Mouse (Mus musculus): ENCODE results near the gene Mcemp1. TPM values are rescaled to one million over a fixed set of nuclear protein-coding genes. Genes with fewer than 3 reads are reported as not detected.

Gene Mcemp1
- 0.32 and 0.35 TPM in 2 replicates for polyA plus RNA-seq (2012; rRNA removed)

DNA sequence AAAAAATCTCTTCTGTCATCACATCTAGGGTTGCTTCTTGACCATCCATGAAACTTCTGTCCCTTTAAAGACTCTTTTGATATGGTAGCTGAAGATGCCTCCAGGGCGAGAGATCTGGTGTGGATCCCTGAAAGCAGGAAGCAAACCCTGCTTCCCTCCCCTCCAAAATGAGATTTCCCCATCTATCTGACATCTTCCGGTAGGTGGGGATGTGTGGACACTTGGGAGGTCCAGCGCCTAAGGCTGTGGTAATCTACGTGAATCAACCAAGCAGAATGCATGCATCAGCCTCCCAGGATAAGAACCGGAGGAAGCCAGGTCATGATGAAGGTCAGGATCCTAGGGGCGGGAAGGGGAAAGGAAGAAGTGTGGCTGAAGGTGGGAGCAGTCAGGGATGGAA is at the start of gene Mcemp1:
Gene Mcemp1, plus strand, starts transcription at position 248 of the 400 bp plus-strand sequence.

GRCm38 (mm10) chr8:3621199-3621970 is 44.2 kb upstream of the Mcemp1 start, which contains the start of the genes Xab2 and Pet100:
Gene Xab2 (minus strand): TSS chr8:3621316.
Gene Pet100 (plus strand): TSS chr8:3621548.

DNA sequence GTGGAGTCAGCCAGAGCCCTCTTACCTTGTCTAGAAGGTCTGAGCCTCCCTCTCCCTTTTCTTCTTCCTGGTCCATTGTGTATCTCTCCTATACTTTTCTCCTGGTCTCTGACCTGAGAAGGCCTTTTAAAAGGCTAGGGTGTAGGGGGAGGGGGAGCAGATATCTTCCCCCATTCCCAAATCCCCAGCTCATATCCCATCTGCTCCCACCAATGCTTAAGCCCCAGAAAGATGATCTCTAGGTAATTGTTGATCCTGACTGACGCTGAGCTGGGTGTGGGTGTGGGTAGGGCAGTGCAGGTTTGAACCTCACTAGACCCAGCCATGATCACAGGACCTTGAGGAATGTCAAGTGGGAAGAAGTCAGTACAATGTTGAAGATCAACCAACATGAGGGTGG is 40.1 kb upstream of the Mcemp1 start, which contains the start of gene Pcp2:
Gene Pcp2, minus strand, starts transcription at position 101 of the 400 bp plus-strand sequence.

DNA sequence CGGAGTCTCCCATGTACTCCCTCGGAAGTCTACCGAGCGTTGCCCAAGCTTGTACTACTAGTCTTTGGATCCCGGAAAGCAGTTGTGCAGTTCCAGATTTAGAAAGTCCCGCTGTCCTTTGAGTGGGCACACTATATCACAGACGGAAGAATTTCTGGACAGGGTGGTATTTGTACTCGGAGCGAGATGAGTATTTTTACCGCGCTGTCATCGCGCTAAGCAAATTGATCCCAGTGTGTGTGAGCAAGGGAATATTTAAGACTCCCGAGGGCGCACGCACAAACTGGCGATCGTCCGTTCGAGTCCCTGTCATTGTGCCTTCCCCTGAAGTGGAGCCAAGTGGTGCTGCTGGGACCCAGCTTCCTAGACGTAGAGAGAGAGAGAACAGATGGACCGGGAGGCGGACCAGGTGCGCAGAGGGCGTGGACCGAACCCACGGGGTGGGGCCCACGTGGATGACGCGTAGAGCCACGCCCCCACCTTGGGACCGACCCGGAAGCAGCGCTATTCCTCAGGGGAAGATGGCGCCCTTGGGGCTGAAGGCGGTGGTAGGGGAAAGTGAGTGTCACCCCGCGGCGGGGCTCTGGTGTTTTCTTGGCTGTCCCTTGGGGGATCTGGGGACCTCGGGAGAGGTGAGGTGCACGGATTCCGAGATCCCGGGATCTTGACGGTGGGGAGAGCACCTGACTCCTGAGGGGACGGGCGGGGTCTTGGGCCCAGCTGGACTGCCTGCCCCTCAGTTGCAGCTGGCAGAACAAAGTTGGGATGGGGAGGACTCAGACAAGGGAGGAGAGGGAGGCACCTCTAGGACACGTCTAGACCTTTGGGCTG is 34.7 kb upstream of the Mcemp1 start, which contains the start of gene Stxbp2:
Gene Stxbp2, plus strand, starts transcription at position 309 of the 831 bp plus-strand sequence.

DNA sequence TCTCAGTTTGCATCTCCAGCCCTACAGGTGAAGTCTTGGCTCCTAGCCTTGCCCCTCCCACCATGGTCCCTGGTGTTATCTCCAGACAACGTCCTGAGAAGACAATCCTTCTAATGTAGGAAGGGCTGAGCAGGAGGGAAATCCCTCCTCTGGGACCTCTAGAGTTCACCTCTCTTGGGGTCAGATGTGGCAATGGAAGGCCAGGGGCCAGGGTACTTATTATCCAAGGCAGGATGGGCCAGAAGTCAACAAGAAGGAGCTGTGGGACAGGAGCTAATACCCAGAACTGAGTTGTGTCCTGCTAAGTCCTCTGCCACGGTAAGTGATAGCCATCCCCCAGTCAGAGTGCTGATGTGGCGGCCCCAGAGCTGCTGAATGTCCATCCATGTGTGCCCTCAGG is 10.0 kb upstream of the Mcemp1 start, which contains the start of gene Retn:
Gene Retn, plus strand, starts transcription at position 245 of the 400 bp plus-strand sequence.

GRCm38 (mm10) chr8:3671980-3672491 is 6.5 kb downstream of the Mcemp1 start, which contains the start of gene Fcor:
Gene Fcor (minus strand): TSS chr8:3672362.

DNA sequence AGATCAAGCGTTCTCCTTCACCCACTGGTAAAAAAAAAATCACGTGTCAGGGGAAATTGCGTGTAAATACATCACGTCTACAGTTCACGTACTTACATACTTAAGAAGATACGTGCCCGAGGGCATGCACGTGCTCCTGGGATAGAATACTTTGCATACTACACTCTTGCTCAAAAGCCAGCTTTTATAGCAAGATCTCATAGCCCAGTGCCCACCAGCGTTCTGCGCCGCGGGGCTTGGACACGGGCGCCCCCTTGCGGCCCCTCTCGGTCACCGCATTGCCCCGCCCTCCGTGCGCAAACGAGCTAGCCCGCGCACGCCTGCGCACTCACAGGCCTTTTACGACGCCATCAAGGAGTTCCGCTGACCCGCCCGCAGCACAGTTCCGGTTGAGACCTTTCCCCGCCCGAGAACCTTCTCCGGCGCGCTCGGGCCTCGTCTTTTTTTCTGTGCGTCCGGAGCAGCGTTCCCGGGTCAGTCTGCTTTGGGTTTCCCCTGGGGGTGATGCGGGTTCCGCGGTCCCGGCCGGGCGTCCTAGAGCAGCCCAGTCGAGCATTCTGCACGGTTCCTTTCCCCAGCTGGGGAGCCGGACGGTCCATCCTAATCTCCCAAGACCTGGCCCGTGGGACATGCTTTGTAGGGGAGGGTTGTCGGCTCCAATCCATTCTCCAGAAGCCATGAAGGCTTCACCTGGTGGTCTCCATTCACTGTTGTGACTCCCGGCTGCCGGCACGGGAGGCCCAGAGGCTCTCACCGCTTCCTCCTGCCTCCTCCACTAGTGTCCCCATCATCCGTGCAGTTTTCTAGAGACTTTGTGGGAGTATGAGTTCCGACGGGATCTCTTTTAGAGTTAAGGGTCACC is 10.8 kb downstream of the Mcemp1 start, which contains the start of gene Trappc5:
Gene Trappc5, plus strand, starts transcription at position 169 of the 862 bp plus-strand sequence.

DNA sequence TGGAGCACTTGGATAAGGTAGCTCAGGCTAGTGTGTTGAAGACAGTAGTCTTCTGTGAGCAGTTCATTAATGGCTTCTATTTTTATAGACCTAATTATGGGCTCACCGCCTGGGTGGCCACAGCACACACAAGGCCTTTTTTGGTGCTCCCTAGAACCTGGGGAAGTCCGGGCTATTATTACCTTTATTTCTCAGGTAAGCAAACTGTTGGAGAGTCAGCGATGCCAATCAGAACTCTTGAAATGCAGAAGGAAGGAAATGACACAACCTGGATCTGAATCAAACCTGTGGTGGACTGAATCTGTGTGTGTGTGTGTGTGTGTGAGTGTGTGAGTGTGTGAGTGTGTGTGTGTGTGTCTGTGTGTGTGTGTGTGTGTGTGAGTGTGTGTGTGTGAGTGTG is 28.6 kb downstream of the Mcemp1 start, which contains the start of gene Fcer2a:
Gene Fcer2a, minus strand, starts transcription at position 55 of the 400 bp plus-strand sequence.

Other genes starting within 250 kb of the Mcemp1 start
- gene Pex11g, start 198.1 kb upstream of the Mcemp1 start, polyA plus RNA-seq (2012; rRNA removed) = 4.2 and 4.9 TPM in 2 replicates
- 0.26 and 0.36 TPM in 2 replicates for gene Tex45, start 194.9 kb upstream of the Mcemp1 start, polyA plus RNA-seq (2012; rRNA removed)
- 102 and 108 TPM in 2 replicates for gene Zfp358, start 172.6 kb upstream of the Mcemp1 start, polyA plus RNA-seq (2012; rRNA removed)
- gene Mcoln1, start 165.3 kb upstream of the Mcemp1 start, polyA plus RNA-seq (2012; rRNA removed) = 263 and 271 TPM in 2 replicates
- 47.3 and 60.4 TPM in 2 replicates for gene Pnpla6, start 150.4 kb upstream of the Mcemp1 start, polyA plus RNA-seq (2012; rRNA removed)
- gene C330021F23Rik, start 97.8 kb upstream of the Mcemp1 start, polyA plus RNA-seq (2012; rRNA removed) = 0.88 and 1.1 TPM in 2 replicates
- 65.6 and 66.3 TPM in 2 replicates for gene Camsap3, start 78.5 kb upstream of the Mcemp1 start, polyA plus RNA-seq (2012; rRNA removed)
- 70.7 and 75.6 TPM in 2 replicates for gene Xab2, start 44.4 kb upstream of the Mcemp1 start, polyA plus RNA-seq (2012; rRNA removed)
- 58.7 and 80.5 TPM in 2 replicates for gene Pet100, start 44.2 kb upstream of the Mcemp1 start, polyA plus RNA-seq (2012; rRNA removed)
- 0.82 and 1.9 TPM in 2 replicates for gene Pcp2, start 40.2 kb upstream of the Mcemp1 start, polyA plus RNA-seq (2012; rRNA removed)
- 122 and 144 TPM in 2 replicates for gene Stxbp2, start 34.8 kb upstream of the Mcemp1 start, polyA plus RNA-seq (2012; rRNA removed)
- gene Retn, start 10.0 kb upstream of the Mcemp1 start, polyA plus RNA-seq (2012; rRNA removed) = 0.45 and 0.53 TPM in 2 replicates
- 8.4 and 11.6 TPM in 2 replicates for gene Fcor, start 6.6 kb downstream of the Mcemp1 start, polyA plus RNA-seq (2012; rRNA removed)
- gene Trappc5, start 10.5 kb downstream of the Mcemp1 start, polyA plus RNA-seq (2012; rRNA removed) = 51.9 and 54.3 TPM in 2 replicates
- not detected in 2 replicates for gene Fcer2a, start 28.4 kb downstream of the Mcemp1 start, polyA plus RNA-seq (2012; rRNA removed)
- 0.04 TPM in 1 of 2 replicates, not detected in the other for gene Clec4g, start 54.9 kb downstream of the Mcemp1 start, polyA plus RNA-seq (2012; rRNA removed)
- gene Cd209a, start 83.2 kb downstream of the Mcemp1 start, polyA plus RNA-seq (2012; rRNA removed) = 0.12 and 0.13 TPM in 2 replicates
- gene Cd209e, start 188.6 kb downstream of the Mcemp1 start, polyA plus RNA-seq (2012; rRNA removed) = not detected in 2 replicates
- gene Cd209d, start 212.8 kb downstream of the Mcemp1 start, polyA plus RNA-seq (2012; rRNA removed) = not detected in 2 replicates